Mouse (Mus musculus) erythroblast, embryonic 14.5 days (primary cell): ENCODE measurements around the gene Zgpat.

Experiments used
- GATA1 ChIP-seq: IDR thresholded peaks from 2 replicates; pipeline ENCODE4 v1.6.1; 2012; ENCODE audit warnings: low read length, inconsistent platforms, mixed read lengths
- TAL1 ChIP-seq: IDR thresholded peaks from 3 replicates; pipeline ENCODE4 v1.6.1; 2012; ENCODE audit warnings: low read length, inconsistent platforms, mixed read lengths

GRCm38 (mm10) chr2:181397207-181397761 lies 32.6 kb downstream of the Zgpat start:
- TF ChIP-seq GATA1 (no peak), TAL1 (no peak)
